Mouse (Mus musculus) limb, embryonic 14.5 days (tissue): ENCODE results near the gene Acox3. TPM values are rescaled to one million over a fixed set of nuclear protein-coding genes. Genes with fewer than 3 reads are reported as not detected.
A peak's percentile ranks its signal among the peaks of the same experiment; 100 is the strongest.

Experiments used
- ATAC-seq: fragments of 200-750 bp; cut with Nextera tagmentation; 2 replicates; pipeline ENCODE4 v1.8.0; 2017; ENCODE audit warnings: low read depth, moderate number of reproducible peaks, moderate TSS enrichment; ENCODE audit not compliant: low FRiP score
- DNase-seq: peaks from one replicate; pipeline ENCODE4 v3.0.0-alpha.2; 2015; ENCODE audit warnings: low spot score
- H3K27ac ChIP-seq: fragments of 300-500 bp; sonication (generic); replicated peaks from 2 replicates; pipeline ENCODE4 v1.5.1; 2014; ENCODE audit warnings: low read depth, mild to moderate bottlenecking, low read length, moderate library complexity, mixed read lengths
- H3K27me3 ChIP-seq: fragments of 300-500 bp; sonication (generic); 2 replicates; pipeline ENCODE4 v1.6.1; 2014; ENCODE audit warnings: low read length, mixed read lengths; ENCODE audit not compliant: control insufficient read depth, insufficient read depth
- H3K36me3 ChIP-seq: fragments of 300-500 bp; sonication (generic); 2 replicates; pipeline ENCODE4 v1.6.1; 2014; ENCODE audit warnings: mild to moderate bottlenecking, low read length, moderate library complexity, mixed read lengths; ENCODE audit not compliant: control insufficient read depth, insufficient read depth
- H3K4me1 ChIP-seq: fragments of 300-500 bp; sonication (generic); 2 replicates; pipeline ENCODE4 v1.6.1; 2014; ENCODE audit warnings: antibody characterized with exemption, low read length, mixed read lengths; ENCODE audit not compliant: control insufficient read depth, insufficient read depth
- H3K4me2 ChIP-seq: fragments of 300-500 bp; sonication (generic); replicated peaks from 2 replicates; pipeline ENCODE4 v1.6.1; 2014; ENCODE audit warnings: low read depth, mild to moderate bottlenecking, low read length, moderate library complexity; ENCODE audit not compliant: severe bottlenecking
- H3K4me3 ChIP-seq: fragments of 300-500 bp; sonication (generic); replicated peaks from 2 replicates; pipeline ENCODE4 v1.5.1; 2014; ENCODE audit warnings: low read length
- H3K9ac ChIP-seq: fragments of 300-500 bp; sonication (generic); 2 replicates; pipeline ENCODE4 v1.6.1; 2014; ENCODE audit warnings: mild to moderate bottlenecking, low read depth, low read length, moderate library complexity; ENCODE audit not compliant: severe bottlenecking
- H3K9me3 ChIP-seq: fragments of 300-500 bp; sonication (generic); 2 replicates; pipeline ENCODE4 v1.6.1; 2016; ENCODE audit warnings: low read length; ENCODE audit not compliant: control insufficient read depth
- POLR2A ChIP-seq: fragments of 200-500 bp; IDR thresholded peaks from 2 replicates; pipeline ENCODE4 v1.8.0; 2012; ENCODE audit warnings: inconsistent platforms, mild to moderate bottlenecking, moderate library complexity, borderline replicate concordance; ENCODE audit not compliant: insufficient read depth, insufficient read length; ENCODE audit errors: extremely low read depth
- WGBS: fragments of 180-500 bp; shearing (Covaris S2); extraction: QIAGEN DNeasy Blood & Tissue Kit; methylation state at CpG from one replicate; pipeline ENCODE4 v1.1.7; 2014; 5-methylcytosine and 5-hydroxymethylcytosine counted together
- polyA plus RNA-seq, 2 experiments: library from polyadenylated mRNA; depleted of rRNA in 1 of 2; stranded (reverse) in 1 of 2; unstranded in 1 of 2; fragments of >200 nt; fragmentation: Nextera tagmentation in 1 of 2; extraction: Ambion mirVana in 1 of 2; gene quantifications; 2 replicates each; pipeline versions ENCODE4 v1.2.1 to v1.2.3; 2012 to 2014

The Acox3 gene
- polyA plus RNA-seq, 2 experiments: 14.2 to 31.1 TPM

GRCm38 (mm10) chr5:35540555-35540954 lies 42.3 kb upstream of the Acox3 start:
- ATAC-seq: no peak
- no peak for DNase-seq
- no peak for TF ChIP-seq POLR2A

GRCm38 (mm10) chr5:35541059-35541790 lies 41.6 kb upstream of the Acox3 start:
- Histone ChIP-seq H3K36me3 (no peaks in the 10 kb centered on the region), H3K4me2 (no peak overlapping the region), H3K4me3 (no peak overlapping the region), H3K9me3 (no peaks in the 10 kb centered on the region), H3K27ac (no peak overlapping the region; the same call in 1 of the 2 replicates), H3K9ac (0 out of 2 replicates have a peak overlapping the region, but pooled peaks have one; percentile 12), H3K4me1 (0 out of 2 replicates have a peak, but pooled peaks cover 3% of the 10 kb centered on the region), H3K27me3 (no peaks in the 10 kb centered on the region)
- TF ChIP-seq POLR2A: no peak
- DNase-seq (no peak), ATAC-seq (no peak)
- 46% methylated on average over 4 of the region's 4 CpGs for WGBS

More at GRCm38 (mm10) chr5:35540555-35540954, 42.3 kb upstream of the Acox3 start:
- Histone ChIP-seq H3K27ac (no peak overlapping the region; the same call in 1 of the 2 replicates), H3K9me3 (no peaks in the 10 kb centered on the region), H3K27me3 (no peaks in the 10 kb centered on the region), H3K9ac (0 out of 2 replicates have a peak overlapping the region, but pooled peaks have one; percentile 12), H3K4me1 (0 out of 2 replicates have a peak, but pooled peaks cover 3% of the 10 kb centered on the region), H3K4me2 (no peak overlapping the region), H3K36me3 (no peaks in the 10 kb centered on the region), H3K4me3 (no peak overlapping the region)
- WGBS: 35% methylated on average over 5 of the region's 5 CpGs

GRCm38 (mm10) chr5:35546127-35546526 lies 36.7 kb upstream of the Acox3 start:
- Histone ChIP-seq H3K4me3 (no peak overlapping the region), H3K4me1 (0 out of 2 replicates have a peak, but pooled peaks cover 3% of the 10 kb centered on the region), H3K9me3 (no peaks in the 10 kb centered on the region), H3K4me2 (no peak overlapping the region), H3K27me3 (no peaks in the 10 kb centered on the region), H3K27ac (no peak overlapping the region), H3K36me3 (no peaks in the 10 kb centered on the region), H3K9ac (no peak overlapping the region)
- no peak for ATAC-seq
- TF ChIP-seq POLR2A: no peak
- DNase-seq: no peak

GRCm38 (mm10) chr5:35551855-35552837 lies 30.7 kb upstream of the Acox3 start:
- Histone ChIP-seq H3K36me3 (peaks cover 15% of the 10 kb centered on the region), H3K4me1 (0 out of 2 replicates have a peak, but pooled peaks cover 9% of the 10 kb centered on the region), H3K4me2 (no peak overlapping the region), H3K27me3 (no peaks in the 10 kb centered on the region), H3K27ac (no peak overlapping the region), H3K9me3 (no peaks in the 10 kb centered on the region), H3K4me3 (no peak overlapping the region), H3K9ac (no peak overlapping the region)
- WGBS: 38% methylated on average over 7 of the region's 7 CpGs
- ATAC-seq: peak; percentile 71
- no peak for TF ChIP-seq POLR2A
- DNase-seq: peak; percentile 15

- DNase-seq (no peak), ATAC-seq (no peak)
- no peak for TF ChIP-seq POLR2A
- Histone ChIP-seq H3K27ac (no peak overlapping the region), H3K4me1 (0 out of 2 replicates have a peak, but pooled peaks cover 9% of the 10 kb centered on the region), H3K4me2 (no peak overlapping the region), H3K9me3 (no peaks in the 10 kb centered on the region), H3K4me3 (no peak overlapping the region), H3K9ac (no peak overlapping the region), H3K27me3 (no peaks in the 10 kb centered on the region), H3K36me3 (peaks cover 24% of the 10 kb centered on the region)
- 78% methylated on average over 4 of the region's 4 CpGs for WGBS
Measured at GRCm38 (mm10) chr5:35552838-35553539, 29.9 kb upstream of the Acox3 start.
